Mouse (Mus musculus): ENCODE data around the gene Gm20773. TPM values are rescaled to one million over a fixed set of nuclear protein-coding genes. Genes with fewer than 3 reads are reported as not detected.
"Not testable (repeated sequence)": the region's sequence is repeated elsewhere in the genome, so short reads cannot be mapped to it uniquely, and the experiment has no call there.

Gm20773 gene
- not detected in 2 replicates for polyA plus RNA-seq (2014; fragmentation: Nextera tagmentation; extraction: Ambion mirVana)

DNA sequence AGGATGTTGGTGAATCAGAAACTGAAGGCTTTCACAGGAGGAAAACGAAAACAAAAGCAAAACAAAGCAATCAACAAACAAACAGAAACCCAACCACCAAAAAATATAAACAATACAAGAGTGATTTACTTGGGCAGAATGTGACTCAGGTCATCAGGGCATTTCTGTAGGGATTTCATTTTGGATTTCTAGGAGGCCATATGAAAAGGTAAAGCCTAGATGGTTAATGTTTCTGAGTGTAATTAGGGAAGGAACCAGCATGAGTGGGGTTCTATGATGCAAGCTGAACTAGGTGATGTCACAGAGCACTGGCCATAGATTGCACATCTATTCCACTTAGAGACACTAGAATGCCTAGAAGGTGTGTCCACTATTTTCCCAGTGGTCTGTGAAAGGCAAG is at the start of gene Gm20773:
Gene Gm20773, plus strand, starts transcription at position 301 of the 400 bp plus-strand sequence.
- H3K4me2 ChIP-seq; H3K9me3 ChIP-seq (ENCODE audit: control insufficient read depth, low read length); H3K36me3 ChIP-seq (ENCODE audit: control insufficient read depth, insufficient read depth, low read length); H3K4me1 ChIP-seq (ENCODE audit: control insufficient read depth, insufficient read depth, low read length); H3K4me3 ChIP-seq (ENCODE audit: low read depth, low read length); ATAC-seq (ENCODE audit: low FRiP score); H3K27me3 ChIP-seq (ENCODE audit: control insufficient read depth, insufficient read depth, low read length); DNase-seq (ENCODE audit: low spot score, missing footprints); H3K27ac ChIP-seq (ENCODE audit: low read depth, low read length); H3K9ac ChIP-seq (ENCODE audit: low read length): not testable (repeated sequence)
- WGBS, result no CpG with 5 or more reads among the region's 1 CpGs

DNA sequence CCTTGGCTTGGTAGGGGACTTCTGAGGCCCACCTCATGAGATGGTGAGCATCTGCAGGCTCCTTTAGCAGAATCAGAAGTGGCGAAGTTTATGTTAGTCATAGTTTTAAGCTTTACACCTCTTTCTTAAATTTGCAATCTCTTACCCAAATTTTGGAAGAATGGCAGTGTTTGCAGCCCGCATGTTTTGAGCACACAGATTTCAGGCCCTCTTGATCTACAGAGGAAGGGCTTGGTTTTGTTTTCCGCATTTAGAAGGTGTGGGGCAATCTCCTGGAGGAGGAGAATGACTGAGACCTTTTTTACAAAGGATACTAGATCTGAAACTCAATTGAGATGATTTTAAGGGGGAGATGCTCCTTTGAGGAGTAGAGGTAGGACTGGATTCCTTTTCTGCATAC is 28.3 kb upstream of the Gm20773 start, which contains the start of gene Gm21866:
Gene Gm21866, minus strand, starts transcription at position 101 of the 400 bp plus-strand sequence.
- H3K4me2 ChIP-seq; DNase-seq (ENCODE audit: low spot score, missing footprints); H3K36me3 ChIP-seq (ENCODE audit: control insufficient read depth, insufficient read depth, low read length); H3K9ac ChIP-seq (ENCODE audit: low read length); H3K27ac ChIP-seq (ENCODE audit: low read depth, low read length); H3K9me3 ChIP-seq (ENCODE audit: control insufficient read depth, low read length); ATAC-seq (ENCODE audit: low FRiP score); H3K27me3 ChIP-seq (ENCODE audit: control insufficient read depth, insufficient read depth, low read length); H3K4me1 ChIP-seq (ENCODE audit: control insufficient read depth, insufficient read depth, low read length); H3K4me3 ChIP-seq (ENCODE audit: low read depth, low read length): not testable (repeated sequence)
- WGBS, result 78% methylated on average over 1 of the region's 3 CpGs

Other genes starting within 250 kb of the Gm20773 start
- gene Gm21440, start 241.6 kb upstream of the Gm20773 start, polyA plus RNA-seq (2014; fragmentation: Nextera tagmentation; extraction: Ambion mirVana), result not detected in 2 replicates
- gene Gm21454, start 241.6 kb upstream of the Gm20773 start, polyA plus RNA-seq (2014; fragmentation: Nextera tagmentation; extraction: Ambion mirVana), result not detected in 2 replicates
- gene Gm21725, start 145.0 kb upstream of the Gm20773 start, polyA plus RNA-seq (2014; fragmentation: Nextera tagmentation; extraction: Ambion mirVana), result not detected in 2 replicates
- not detected in 2 replicates for gene Gm21866, start 28.4 kb upstream of the Gm20773 start, polyA plus RNA-seq (2014; fragmentation: Nextera tagmentation; extraction: Ambion mirVana)